Mouse (Mus musculus) hematopoietic multipotent progenitor cell, adult 10-12 weeks (in vitro differentiated cells): ENCODE measurements around the gene Babam2. TPM values are rescaled to one million over a fixed set of nuclear protein-coding genes. Genes with fewer than 3 reads are reported as not detected.

Experiments used
- polyA plus RNA-seq: library from polyadenylated mRNA; stranded (reverse); fragments of >175 nt; gene quantifications from 2 replicates; pipeline ENCODE4 v1.2.3, GENCODE M21; 2012; ENCODE audit warnings: low replicate concordance

Babam2 gene
- 7.1 and 40.0 TPM in 2 replicates for polyA plus RNA-seq

GRCm38 (mm10) chr5:31697644-31698296, at the start of gene Babam2:
Gene Babam2, plus strand, starts transcription at chr5:31697684.

DNA sequence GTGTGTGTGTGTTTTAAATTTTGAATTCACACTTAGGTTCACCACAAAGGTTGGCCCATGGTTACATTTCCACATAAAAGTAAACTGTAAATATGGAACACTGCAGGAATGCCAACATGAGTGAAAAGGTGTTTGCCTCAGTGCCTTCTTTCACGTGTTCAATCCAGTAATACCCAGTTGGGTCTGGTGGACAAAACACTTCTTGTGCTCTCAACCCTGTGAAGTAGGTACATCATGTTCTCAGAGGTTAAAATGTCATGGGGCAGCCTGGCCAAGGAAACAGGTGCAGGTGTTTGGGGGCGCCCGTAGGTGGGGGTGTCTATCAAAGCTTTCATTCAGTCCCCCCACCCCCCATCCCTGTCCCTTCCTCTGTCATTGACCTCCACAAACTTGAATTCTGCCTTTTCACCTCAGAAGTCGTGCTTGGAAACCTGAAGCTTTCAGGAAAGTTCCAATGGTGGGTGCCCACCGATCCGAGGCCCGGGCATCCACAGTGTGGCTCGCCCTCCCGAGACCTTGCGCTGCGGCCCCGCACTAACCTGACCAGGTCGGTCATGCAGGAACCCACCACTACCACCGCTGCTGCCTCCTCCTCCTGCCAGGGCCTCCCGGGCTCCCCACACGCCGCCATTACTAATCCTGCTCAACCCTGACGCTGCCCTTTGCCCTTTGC, 377 bp upstream of the Babam2 start, which contains the start of gene Rbks:
Gene Rbks, minus strand, starts transcription at position 657 of the 673 bp plus-strand sequence.

Other genes starting within 250 kb of the Babam2 start
- 12.4 and 15.6 TPM in 2 replicates for gene Zfp512, start 245.3 kb upstream of the Babam2 start, polyA plus RNA-seq
- gene 4930548H24Rik, start 211.9 kb upstream of the Babam2 start, polyA plus RNA-seq = not detected in 2 replicates
- 23.3 and 24.1 TPM in 2 replicates for gene Gpn1, start 202.9 kb upstream of the Babam2 start, polyA plus RNA-seq
- 29.5 and 33.4 TPM in 2 replicates for gene Slc4a1ap, start 170.7 kb upstream of the Babam2 start, polyA plus RNA-seq
- 3.1 and 9.9 TPM in 2 replicates for gene Supt7l, start 169.9 kb upstream of the Babam2 start, polyA plus RNA-seq
- gene Mrpl33, start 100.7 kb upstream of the Babam2 start, polyA plus RNA-seq = 6.9 and 7.4 TPM in 2 replicates
- gene Rbks, start 57 bp upstream of the Babam2 start, polyA plus RNA-seq = 4.5 and 5.0 TPM in 2 replicates